Mouse (Mus musculus): ENCODE measurements around the gene Kirrel3.

The Kirrel3 gene

GRCm38 (mm10) chr9:34825402-34826008, 339.8 kb downstream of the Kirrel3 start:
- DNase-seq (ENCODE audit: low read depth), result no peak

GRCm38 (mm10) chr9:34830696-34831095, 345.0 kb downstream of the Kirrel3 start:
- DNase-seq (ENCODE audit: low read depth), result no peak

- DNase-seq (ENCODE audit: low read depth), result no peak
These were observed 351.1 kb downstream of the Kirrel3 start for GRCm38 (mm10) chr9:34836801-34837200.

- no peak for DNase-seq (ENCODE audit: low read depth)
These were observed 352.2 kb downstream of the Kirrel3 start for GRCm38 (mm10) chr9:34837700-34838462.

GRCm38 (mm10) chr9:34843275-34843965, 357.7 kb downstream of the Kirrel3 start:
- no peak for DNase-seq (ENCODE audit: low read depth)

- no peak for DNase-seq (ENCODE audit: low read depth)
These were observed 360.7 kb downstream of the Kirrel3 start for GRCm38 (mm10) chr9:34846440-34846839.

- DNase-seq (ENCODE audit: low read depth), result no peak
These were observed 362.0 kb downstream of the Kirrel3 start for GRCm38 (mm10) chr9:34847664-34848063.

- no peak for DNase-seq (ENCODE audit: low read depth)
These were observed 365.4 kb downstream of the Kirrel3 start for GRCm38 (mm10) chr9:34851136-34851535.

- DNase-seq (ENCODE audit: low read depth), result no peak
These were observed 371.9 kb downstream of the Kirrel3 start for GRCm38 (mm10) chr9:34857575-34857974.

GRCm38 (mm10) chr9:34858071-34858470, 372.4 kb downstream of the Kirrel3 start:
- no peak for DNase-seq (ENCODE audit: low read depth)

- DNase-seq (ENCODE audit: low read depth), result no peak
These were observed 375.2 kb downstream of the Kirrel3 start for GRCm38 (mm10) chr9:34860934-34861333.

- no peak for DNase-seq (ENCODE audit: low read depth)
These were observed 376.1 kb downstream of the Kirrel3 start for GRCm38 (mm10) chr9:34861775-34862174.

GRCm38 (mm10) chr9:34865606-34866005, 379.9 kb downstream of the Kirrel3 start:
- no peak for DNase-seq (ENCODE audit: low read depth)

- DNase-seq (ENCODE audit: low read depth), result no peak
These were observed 385.7 kb downstream of the Kirrel3 start for GRCm38 (mm10) chr9:34871316-34871966.

- DNase-seq (ENCODE audit: low read depth), result no peak
These were observed 389.5 kb downstream of the Kirrel3 start for GRCm38 (mm10) chr9:34875238-34875637.

- DNase-seq (ENCODE audit: low read depth), result no peak
These were observed 391.5 kb downstream of the Kirrel3 start for GRCm38 (mm10) chr9:34877186-34877585.

- no peak for DNase-seq (ENCODE audit: low read depth)
These were observed 392.1 kb downstream of the Kirrel3 start for GRCm38 (mm10) chr9:34877799-34878198.

GRCm38 (mm10) chr9:34881750-34882149, 396.1 kb downstream of the Kirrel3 start:
- no peak for DNase-seq (ENCODE audit: low read depth)

- DNase-seq (ENCODE audit: low read depth), result no peak
These were observed 396.5 kb downstream of the Kirrel3 start for GRCm38 (mm10) chr9:34882211-34882610.

- DNase-seq (ENCODE audit: low read depth), result no peak
These were observed 397.4 kb downstream of the Kirrel3 start for GRCm38 (mm10) chr9:34883122-34883521.

GRCm38 (mm10) chr9:34884325-34884724, 398.6 kb downstream of the Kirrel3 start:
- DNase-seq (ENCODE audit: low read depth), result no peak

GRCm38 (mm10) chr9:34884942-34885341, 399.2 kb downstream of the Kirrel3 start:
- DNase-seq (ENCODE audit: low read depth), result no peak

GRCm38 (mm10) chr9:34886746-34887145, 401.1 kb downstream of the Kirrel3 start:
- no peak for DNase-seq (ENCODE audit: low read depth)
